Mouse (Mus musculus) midbrain, embryonic 11.5 days (tissue): ENCODE measurements at regions not wholly inside any gene's neighbourhood (a gene's known extent, or its start where the extent isn't known, plus 50 kb on each side); places are given as distances from the start of the nearest gene placed in this dataset.

Experiments
- ATAC-seq: fragments of 200-750 bp; cut with Nextera tagmentation; 2 replicates; pipeline ENCODE4 v1.8.0; 2017; ENCODE audit warnings: moderate TSS enrichment, moderate library complexity; ENCODE audit not compliant: low FRiP score
- DNase-seq: peaks from one replicate; pipeline ENCODE4 v3.0.0; 2015; ENCODE audit warnings: low spot score; ENCODE audit errors: missing footprints
- H3K27ac ChIP-seq: fragments of 300-500 bp; sonication (generic); 2 replicates; pipeline ENCODE4 v1.5.1; 2014; ENCODE audit warnings: low read depth, low read length
- H3K27me3 ChIP-seq: fragments of 300-500 bp; sonication (generic); 2 replicates; pipeline ENCODE4 v1.6.1; 2014; ENCODE audit warnings: mild to moderate bottlenecking, low read length, moderate library complexity, mixed read lengths; ENCODE audit not compliant: control insufficient read depth, insufficient read depth
- H3K36me3 ChIP-seq: fragments of 300-500 bp; sonication (generic); 2 replicates; pipeline ENCODE4 v1.6.1; 2014; ENCODE audit warnings: mild to moderate bottlenecking, low read length, moderate library complexity, mixed read lengths; ENCODE audit not compliant: control insufficient read depth, insufficient read depth
- H3K4me1 ChIP-seq: fragments of 300-500 bp; sonication (generic); 2 replicates; pipeline ENCODE4 v1.6.1; 2014; ENCODE audit warnings: low read length; ENCODE audit not compliant: control insufficient read depth, insufficient read depth
- H3K4me2 ChIP-seq: fragments of 300-500 bp; sonication (generic); 2 replicates; pipeline ENCODE4 v1.6.1; 2014; ENCODE audit warnings: mild to moderate bottlenecking, moderate library complexity
- H3K4me3 ChIP-seq: fragments of 300-500 bp; sonication (generic); 2 replicates; pipeline ENCODE4 v1.5.1; 2014; ENCODE audit warnings: low read depth, low read length
- H3K9ac ChIP-seq: fragments of 300-500 bp; sonication (generic); 2 replicates; pipeline ENCODE4 v1.6.1; 2014; ENCODE audit warnings: low read length
- H3K9me3 ChIP-seq: fragments of 300-500 bp; sonication (generic); 2 replicates; pipeline ENCODE4 v1.6.1; 2016; ENCODE audit warnings: low read length; ENCODE audit not compliant: control insufficient read depth
- WGBS: fragments of 180-500 bp; shearing (Covaris S2); extraction: QIAGEN DNeasy Blood & Tissue Kit; methylation state at CpG from one replicate; pipeline ENCODE4 v1.1.7; 2014; 5-methylcytosine and 5-hydroxymethylcytosine counted together

- Histone ChIP-seq H3K4me2 (no peak overlapping the region), H3K36me3 (no peaks in the 10 kb centered on the region), H3K4me3 (no peak overlapping the region), H3K9me3 (no peaks in the 10 kb centered on the region), H3K27me3 (no peaks in the 10 kb centered on the region), H3K4me1 (0 out of 2 replicates have a peak, but pooled peaks cover 2% of the 10 kb centered on the region), H3K27ac (no peak overlapping the region), H3K9ac (no peak overlapping the region)
- ATAC-seq (no peak), DNase-seq (no peak)
- 91% methylated on average over 5 of the region's 5 CpGs for WGBS
Measured at GRCm38 (mm10) chr13:97630921-97631320, 129.5 kb downstream of the Gm10260 start.

DNA sequence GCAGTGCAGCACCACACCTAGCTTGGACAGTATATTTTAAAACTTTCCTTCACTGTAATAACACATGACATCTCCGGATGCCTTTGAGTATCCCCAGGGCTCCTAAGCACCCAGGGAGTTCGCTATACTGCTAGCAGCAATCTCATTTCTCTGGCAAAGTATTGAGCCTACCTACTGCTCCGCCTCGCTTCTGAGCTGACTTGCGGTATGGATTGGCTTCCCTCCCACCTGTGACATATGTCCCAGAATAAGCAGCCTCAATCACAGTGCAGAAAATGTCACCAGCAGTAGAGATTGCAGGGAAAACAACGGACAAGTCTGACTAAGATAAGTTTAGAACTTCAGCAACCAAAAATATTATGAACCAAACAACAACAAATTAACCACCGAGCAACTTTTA is 131.8 kb downstream of the Gm10260 start:
- 0 out of 2 replicates have a peak, but pooled peaks cover 2% of the 10 kb centered on the region for H3K4me1 ChIP-seq
- 90% methylated on average over 7 of the region's 7 CpGs for WGBS
- no peak for ATAC-seq
- no peak overlapping the region for H3K9ac ChIP-seq
- no peaks in the 10 kb centered on the region for H3K36me3 ChIP-seq
- H3K4me3 ChIP-seq = no peak overlapping the region
- no peak overlapping the region for H3K4me2 ChIP-seq
- no peak for DNase-seq
- H3K27ac ChIP-seq = no peak overlapping the region
- H3K27me3 ChIP-seq = no peaks in the 10 kb centered on the region
- no peaks in the 10 kb centered on the region for H3K9me3 ChIP-seq

GRCm38 (mm10) chr13:97627247-97627646 is 133.2 kb downstream of the Gm10260 start:
- Histone ChIP-seq H3K36me3 (no peaks in the 10 kb centered on the region), H3K9ac (no peak overlapping the region), H3K4me1 (0 out of 2 replicates have a peak, but pooled peaks cover 2% of the 10 kb centered on the region), H3K9me3 (no peaks in the 10 kb centered on the region), H3K4me3 (no peak overlapping the region), H3K27ac (no peak overlapping the region), H3K4me2 (no peak overlapping the region), H3K27me3 (no peaks in the 10 kb centered on the region)
- ATAC-seq (no peak), DNase-seq (no peak)
- 92% methylated on average over 10 of the region's 10 CpGs for WGBS

DNA sequence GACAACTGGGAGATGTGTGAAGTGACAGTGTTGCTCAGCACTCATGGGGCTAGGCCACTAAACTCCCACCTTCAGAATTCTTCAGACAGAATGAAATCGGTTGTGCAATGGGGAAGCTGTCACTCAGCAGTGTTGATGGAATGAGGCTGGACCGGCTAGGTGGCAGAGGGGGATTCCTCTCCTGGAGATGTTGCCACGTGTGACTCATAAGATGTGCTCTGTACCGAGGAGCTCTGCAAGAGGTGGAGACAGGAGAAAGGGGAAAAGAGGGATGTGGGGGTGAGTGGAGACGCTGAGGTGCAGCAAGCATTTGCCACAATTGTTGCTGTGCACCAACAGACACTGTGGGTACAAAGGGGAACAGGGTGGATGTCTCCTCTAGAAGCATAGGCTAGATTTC is 133.6 kb downstream of the Gm10260 start:
- no peak for ATAC-seq
- H3K4me2 ChIP-seq = no peak overlapping the region
- WGBS = 80% methylated on average over 5 of the region's 5 CpGs

GRCm38 (mm10) chr13:97626116-97626515 is 134.3 kb downstream of the Gm10260 start:
- no peak overlapping the region for H3K4me3 ChIP-seq
- no peaks in the 10 kb centered on the region for H3K9me3 ChIP-seq
- H3K4me1 ChIP-seq = 0 out of 2 replicates have a peak, but pooled peaks cover 2% of the 10 kb centered on the region
- H3K9ac ChIP-seq = no peak overlapping the region
- WGBS = 92% methylated on average over 5 of the region's 5 CpGs
- no peak overlapping the region for H3K27ac ChIP-seq
- no peak for DNase-seq
- no peak for ATAC-seq
- H3K4me2 ChIP-seq = no peak overlapping the region
- no peaks in the 10 kb centered on the region for H3K36me3 ChIP-seq
- H3K27me3 ChIP-seq = no peaks in the 10 kb centered on the region

More for the DNA sequence above, 133.6 kb downstream of the Gm10260 start:
- Histone ChIP-seq H3K27ac (no peak overlapping the region), H3K4me3 (no peak overlapping the region), H3K9ac (no peak overlapping the region), H3K4me1 (0 out of 2 replicates have a peak, but pooled peaks cover 2% of the 10 kb centered on the region), H3K27me3 (no peaks in the 10 kb centered on the region), H3K9me3 (no peaks in the 10 kb centered on the region), H3K36me3 (no peaks in the 10 kb centered on the region)
- no peak for DNase-seq

GRCm38 (mm10) chr13:97625391-97625790 is 135.0 kb downstream of the Gm10260 start:
- ATAC-seq (no peak), DNase-seq (no peak)
- Histone ChIP-seq H3K4me3 (no peak overlapping the region), H3K9ac (no peak overlapping the region), H3K36me3 (no peaks in the 10 kb centered on the region), H3K9me3 (no peaks in the 10 kb centered on the region), H3K4me2 (no peak overlapping the region), H3K27me3 (no peaks in the 10 kb centered on the region), H3K4me1 (0 out of 2 replicates have a peak, but pooled peaks cover 2% of the 10 kb centered on the region), H3K27ac (no peak overlapping the region)
- WGBS = 77% methylated on average over 4 of the region's 4 CpGs

GRCm38 (mm10) chr13:97618190-97618586 is 142.2 kb downstream of the Gm10260 start:
- Histone ChIP-seq H3K4me3 (no peak overlapping the region), H3K36me3 (no peaks in the 10 kb centered on the region), H3K4me1 (no peaks in the 10 kb centered on the region), H3K27ac (no peak overlapping the region), H3K9me3 (no peaks in the 10 kb centered on the region), H3K4me2 (no peak overlapping the region), H3K27me3 (no peaks in the 10 kb centered on the region), H3K9ac (no peak overlapping the region)
- 89% methylated on average over 6 of the region's 6 CpGs for WGBS
- no peak for ATAC-seq
- DNase-seq = no peak

- Histone ChIP-seq H3K36me3 (no peaks in the 10 kb centered on the region), H3K27me3 (no peaks in the 10 kb centered on the region), H3K4me3 (no peak overlapping the region), H3K9me3 (no peaks in the 10 kb centered on the region), H3K27ac (no peak overlapping the region), H3K4me1 (no peaks in the 10 kb centered on the region), H3K4me2 (no peak overlapping the region), H3K9ac (no peak overlapping the region)
- no peak for ATAC-seq
- no peak for DNase-seq
- WGBS = 76% methylated on average over 13 of the region's 13 CpGs
Measured at GRCm38 (mm10) chr13:97617511-97618189, 142.8 kb downstream of the Gm10260 start.

- no peaks in the 10 kb centered on the region for H3K27me3 ChIP-seq
Measured at GRCm38 (mm10) chr13:97616919-97617318, 143.5 kb downstream of the Gm10260 start.

More at GRCm38 (mm10) chr13:97616919-97617318, 143.5 kb downstream of the Gm10260 start:
- no peaks in the 10 kb centered on the region for H3K4me1 ChIP-seq
- H3K27ac ChIP-seq = no peak overlapping the region
- no peak overlapping the region for H3K4me2 ChIP-seq
- H3K9ac ChIP-seq = no peak overlapping the region
- H3K9me3 ChIP-seq = no peaks in the 10 kb centered on the region
- H3K4me3 ChIP-seq = no peak overlapping the region
- DNase-seq (no peak), ATAC-seq (no peak)
- no peaks in the 10 kb centered on the region for H3K36me3 ChIP-seq
